Mouse (Mus musculus): Measurements from ENCODE around the gene Sh3d21. TPM values are rescaled to one million over a fixed set of nuclear protein-coding genes. Genes with fewer than 3 reads are reported as not detected.

Gene Sh3d21
- polyA plus RNA-seq, 1 experiment from 2014 or later: 1.3 TPM

DNA sequence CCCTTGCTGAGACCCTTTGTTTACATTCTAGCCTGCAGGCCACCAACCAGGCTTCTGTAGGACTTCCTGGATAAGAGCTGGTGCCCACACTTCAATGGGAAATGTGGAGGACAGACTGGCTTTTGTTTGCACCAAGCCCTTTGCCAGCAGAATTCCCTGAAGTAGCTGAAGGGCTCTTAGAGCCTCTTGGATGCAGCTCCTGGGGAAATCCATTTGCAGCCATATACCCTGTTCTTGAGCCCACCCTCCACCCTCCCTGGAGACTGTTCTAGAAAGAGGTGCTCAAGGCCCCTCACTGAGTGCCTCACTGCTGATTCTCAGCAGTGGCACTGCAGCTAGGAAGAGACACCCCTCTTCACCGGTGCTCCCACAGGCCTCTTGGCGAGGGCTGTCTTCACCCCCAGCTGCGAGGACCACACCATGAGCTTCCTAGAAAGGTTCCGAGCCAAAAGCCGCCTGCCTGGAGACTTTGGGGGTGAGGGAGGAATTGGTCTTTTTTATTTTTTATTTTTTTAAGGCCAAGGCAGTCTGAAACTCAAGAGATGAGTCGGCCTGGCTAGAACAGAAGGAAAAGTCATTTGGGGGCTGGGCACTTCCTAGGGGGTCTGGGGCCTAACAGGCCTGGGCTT lies 30.5 kb downstream of the Sh3d21 start:
- WGBS: 75% methylated on average over 6 of the region's 6 CpGs
- H3K4me3 ChIP-seq: no peak overlapping the region
- H3K9ac ChIP-seq: no peak overlapping the region
- H3K27me3 ChIP-seq (replicated peaks): no peaks in the 10 kb centered on the region
- no peak overlapping the region for H3K4me2 ChIP-seq
- H3K36me3 ChIP-seq (replicated peaks): peaks cover 40% of the 10 kb centered on the region
- no peaks in the 10 kb centered on the region for H3K9me3 ChIP-seq
- H3K27ac ChIP-seq: 0 out of 2 replicates have a peak overlapping the region, but pooled peaks have one; percentile 15
- peaks cover 15% of the 10 kb centered on the region for H3K4me1 ChIP-seq
- ATAC-seq (replicated peaks): no peak

DNA sequence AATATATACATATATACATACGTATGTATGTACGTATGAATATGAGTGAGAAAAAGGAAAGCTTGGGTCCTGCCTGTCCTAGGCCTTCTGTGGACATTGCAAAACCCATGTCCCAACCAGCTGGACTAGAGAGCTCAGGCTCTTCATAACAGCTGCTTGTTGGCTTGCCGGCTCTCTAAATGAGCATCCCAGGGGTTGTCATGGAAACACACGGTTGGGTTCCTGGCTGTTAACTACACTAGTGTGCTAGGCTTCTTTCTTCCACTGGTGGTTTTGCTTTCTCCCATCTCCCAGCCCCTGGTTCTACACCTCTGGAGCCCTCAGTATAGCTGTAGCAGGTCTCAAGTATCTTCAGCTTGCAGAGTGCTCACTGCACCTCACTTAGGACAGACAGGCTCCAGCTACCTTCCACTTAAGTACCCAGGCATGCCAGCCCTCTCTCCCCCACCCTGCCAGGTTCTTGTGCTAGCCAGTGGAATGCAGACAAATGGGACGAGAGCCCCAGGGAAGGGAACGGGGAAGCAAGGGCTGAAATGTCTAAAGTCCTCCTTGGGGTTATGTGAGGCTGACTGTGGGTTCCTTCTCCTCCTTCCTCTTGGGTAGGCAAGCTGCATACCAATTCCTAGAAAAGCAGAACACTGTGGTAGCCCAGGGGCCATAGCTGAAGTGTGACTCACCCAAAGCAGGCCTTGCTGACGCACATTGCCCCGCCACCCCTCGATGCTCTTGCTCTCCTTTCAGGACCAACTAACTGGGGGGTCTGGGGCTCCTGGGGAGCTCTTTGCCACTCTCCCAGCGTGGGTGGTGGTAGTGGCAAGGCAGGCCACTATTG lies 31.8 kb downstream of the Sh3d21 start:
- Histone ChIP-seq H3K27me3 (replicated peaks) (no peaks in the 10 kb centered on the region), H3K9ac (no peak overlapping the region), H3K4me2 (no peak overlapping the region), H3K27ac (peak overlapping the region; percentile 39; the same call in 1 of the 2 replicates), H3K4me1 (peaks cover 15% of the 10 kb centered on the region), H3K36me3 (replicated peaks) (peaks cover 30% of the 10 kb centered on the region), H3K4me3 (no peak overlapping the region), H3K9me3 (no peaks in the 10 kb centered on the region)
- 0 out of 2 replicates have a peak, but pooled peaks have one; percentile 62 for ATAC-seq (replicated peaks)
- 66% methylated on average over 10 of the region's 10 CpGs for WGBS

DNA sequence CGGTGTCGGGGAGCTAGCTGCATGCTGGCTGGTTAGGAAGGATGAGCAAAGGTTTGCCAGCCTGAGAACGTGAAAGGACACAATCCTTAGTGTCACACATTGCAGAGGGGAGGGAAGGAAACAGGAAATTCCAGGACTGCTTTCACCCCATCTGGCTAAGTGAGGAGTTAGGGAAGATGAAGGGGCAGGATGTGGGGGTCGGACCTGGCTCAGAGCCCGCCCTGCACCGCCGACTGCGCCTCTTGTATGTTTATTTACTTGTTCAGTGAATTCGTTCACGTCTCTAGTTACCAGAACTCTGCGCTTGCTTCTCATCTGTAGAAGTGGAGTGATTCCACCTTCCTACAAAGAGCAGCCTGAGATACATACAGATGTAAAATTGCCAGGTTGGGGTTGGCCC lies 32.8 kb downstream of the Sh3d21 start:
- Histone ChIP-seq H3K9me3 (no peaks in the 10 kb centered on the region), H3K4me1 (peaks cover 15% of the 10 kb centered on the region), H3K36me3 (replicated peaks) (peaks cover 33% of the 10 kb centered on the region), H3K4me3 (no peak overlapping the region), H3K27ac (0 out of 2 replicates have a peak overlapping the region, but pooled peaks have one; percentile 23), H3K4me2 (no peak overlapping the region), H3K9ac (no peak overlapping the region), H3K27me3 (replicated peaks) (no peaks in the 10 kb centered on the region)
- ATAC-seq (replicated peaks): no peak
- WGBS: 91% methylated on average over 11 of the region's 11 CpGs

DNA sequence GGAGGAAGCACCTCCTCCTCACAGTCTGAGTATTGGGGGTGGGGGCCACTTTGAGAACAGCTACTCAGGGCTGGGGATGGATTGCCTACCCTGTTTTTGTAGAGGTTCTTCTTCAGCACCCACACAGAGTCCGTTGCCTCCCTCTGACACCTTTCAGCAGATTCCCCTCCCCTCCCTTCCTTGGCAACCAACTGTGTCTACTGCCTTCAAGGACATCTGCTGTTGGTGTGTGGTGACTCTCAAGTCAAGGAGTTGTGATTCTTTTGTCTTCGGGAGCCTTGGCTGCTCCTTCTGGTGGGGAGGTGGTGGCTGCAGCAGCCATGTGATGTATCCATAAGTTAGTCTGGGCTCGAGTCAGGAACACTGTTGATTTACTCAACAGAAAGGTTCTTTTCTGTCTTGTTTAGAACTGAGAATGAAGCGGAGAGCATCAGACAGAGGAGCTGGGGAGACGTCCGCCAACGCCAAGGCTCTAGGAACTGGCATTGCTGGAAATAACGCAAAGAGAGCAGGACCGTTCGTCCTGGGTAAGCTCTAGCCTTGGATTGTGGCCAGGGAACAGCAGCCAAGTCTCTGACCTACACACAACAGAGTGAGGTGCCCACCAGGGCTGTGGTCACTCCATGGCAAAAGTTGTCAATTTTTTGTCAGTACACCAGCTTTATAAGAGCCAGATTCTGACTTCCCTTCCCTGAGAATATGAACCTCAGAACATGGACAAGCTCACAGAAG lies 39.8 kb downstream of the Sh3d21 start:
- 87% methylated on average over 10 of the region's 10 CpGs for WGBS
- no peak overlapping the region for H3K4me3 ChIP-seq
- no peak overlapping the region for H3K27ac ChIP-seq
- H3K4me1 ChIP-seq: no peaks in the 10 kb centered on the region
- H3K9me3 ChIP-seq: no peaks in the 10 kb centered on the region
- ATAC-seq (replicated peaks): no peak
- peaks cover 22% of the 10 kb centered on the region for H3K36me3 ChIP-seq (replicated peaks)
- H3K4me2 ChIP-seq: no peak overlapping the region
- no peaks in the 10 kb centered on the region for H3K27me3 ChIP-seq (replicated peaks)
- H3K9ac ChIP-seq: no peak overlapping the region

DNA sequence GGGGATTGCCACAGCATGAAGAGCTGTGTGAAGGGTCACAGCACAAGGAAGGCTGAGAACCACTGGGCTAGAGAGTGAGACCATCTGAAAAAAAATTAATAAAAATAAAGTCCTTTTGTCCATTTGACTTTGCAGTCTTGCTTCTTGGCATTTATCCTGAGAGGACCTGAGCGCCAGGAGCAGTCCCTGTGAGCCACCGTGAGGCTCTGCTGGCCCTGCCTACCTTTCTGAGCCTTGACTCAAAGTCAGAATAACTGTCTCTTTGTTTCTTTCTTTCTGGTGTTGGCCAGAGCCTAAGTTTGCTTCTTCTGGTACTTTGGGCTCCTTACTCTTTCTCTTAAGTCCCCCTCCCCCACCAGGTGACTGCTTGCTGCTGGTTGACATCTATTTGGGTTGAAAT lies 42.8 kb downstream of the Sh3d21 start:
- H3K9ac ChIP-seq: no peak overlapping the region
- no peaks in the 10 kb centered on the region for H3K9me3 ChIP-seq
- peaks cover 15% of the 10 kb centered on the region for H3K36me3 ChIP-seq (replicated peaks)
- no peaks in the 10 kb centered on the region for H3K4me1 ChIP-seq
- 96% methylated on average over 2 of the region's 2 CpGs for WGBS
- H3K27me3 ChIP-seq (replicated peaks): no peaks in the 10 kb centered on the region
- no peak overlapping the region for H3K4me2 ChIP-seq
- H3K4me3 ChIP-seq: no peak overlapping the region
- H3K27ac ChIP-seq: no peak overlapping the region
- ATAC-seq (replicated peaks): no peak

DNA sequence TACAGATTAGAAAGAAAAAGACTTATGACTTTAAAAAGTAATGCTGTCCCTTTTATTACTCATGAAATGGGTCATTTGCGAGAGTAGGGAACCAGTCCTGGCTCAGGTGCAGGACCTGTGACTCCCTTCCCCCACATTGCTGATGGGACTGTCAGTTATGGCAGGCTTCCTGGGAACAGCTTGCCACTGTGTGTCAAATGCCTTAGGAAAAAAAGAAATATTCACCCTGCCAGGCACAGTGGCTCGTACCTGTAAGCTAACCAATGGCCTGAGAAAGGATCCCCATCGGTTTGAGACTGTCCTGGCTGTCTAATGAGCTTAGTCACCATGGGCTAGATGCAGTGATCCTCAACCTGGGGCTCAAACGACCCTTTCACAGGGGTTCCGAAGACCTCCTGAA lies 43.2 kb downstream of the Sh3d21 start:
- H3K4me2 ChIP-seq: no peak overlapping the region

DNA sequence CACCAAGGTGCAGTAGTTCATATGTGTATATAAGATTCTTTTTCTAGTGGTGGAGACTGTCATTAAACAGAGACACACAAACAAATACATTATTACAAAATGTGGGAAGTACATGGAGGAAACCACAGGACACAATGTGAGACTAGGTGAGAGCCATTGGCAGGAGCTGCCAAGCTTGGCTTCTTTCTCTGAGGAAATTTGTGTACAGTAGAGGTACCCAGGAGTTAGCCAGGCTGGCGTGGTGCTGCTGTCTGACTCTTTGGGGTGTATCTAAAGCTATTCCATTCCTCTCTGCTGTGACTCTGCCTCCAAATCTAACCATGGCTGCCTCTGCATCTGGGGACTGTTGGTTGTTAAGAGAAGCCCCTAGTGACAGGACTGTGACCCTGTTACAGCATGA lies 44.2 kb downstream of the Sh3d21 start:
- no peak for ATAC-seq (replicated peaks)
- 100% methylated on average over 1 of the region's 1 CpGs for WGBS
- H3K4me2 ChIP-seq: no peak overlapping the region

More for the DNA sequence above, 43.2 kb downstream of the Sh3d21 start:
- H3K27me3 ChIP-seq (replicated peaks): no peaks in the 10 kb centered on the region
- H3K9ac ChIP-seq: no peak overlapping the region
- H3K4me3 ChIP-seq: no peak overlapping the region
- 92% methylated on average over 5 of the region's 5 CpGs for WGBS
- H3K36me3 ChIP-seq (replicated peaks): peaks cover 10% of the 10 kb centered on the region
- ATAC-seq (replicated peaks): no peak
- no peaks in the 10 kb centered on the region for H3K9me3 ChIP-seq
- H3K4me1 ChIP-seq: no peaks in the 10 kb centered on the region
- no peak overlapping the region for H3K27ac ChIP-seq

DNA sequence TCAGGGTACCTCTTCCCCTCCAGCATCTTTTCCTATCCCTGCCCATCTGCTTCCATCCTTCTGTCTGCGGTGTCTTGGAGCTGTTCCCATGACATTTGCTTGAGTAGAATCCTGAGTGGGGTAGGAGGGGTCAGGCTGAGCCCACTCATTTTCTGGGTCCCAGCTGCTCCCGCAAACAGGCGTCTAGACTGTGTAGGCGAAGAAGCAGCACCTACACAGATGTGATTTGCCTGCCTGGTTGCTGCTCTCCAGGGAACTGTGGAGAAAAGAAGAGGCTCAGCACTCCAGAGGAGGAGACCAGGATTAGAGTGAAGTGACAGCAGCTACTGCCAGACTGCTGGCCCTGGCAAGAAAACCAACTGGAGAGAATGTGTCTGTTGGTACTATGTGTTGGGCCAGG lies 44.6 kb downstream of the Sh3d21 start:
- Histone ChIP-seq H3K4me3 (no peak overlapping the region), H3K36me3 (replicated peaks) (peaks cover 3% of the 10 kb centered on the region), H3K27ac (no peak overlapping the region), H3K4me2 (no peak overlapping the region), H3K27me3 (replicated peaks) (no peaks in the 10 kb centered on the region), H3K9ac (no peak overlapping the region), H3K9me3 (no peaks in the 10 kb centered on the region), H3K4me1 (no peaks in the 10 kb centered on the region)
- ATAC-seq (replicated peaks): no peak; the same call in 1 of the 2 replicates
- WGBS: 70% methylated on average over 4 of the region's 4 CpGs

More for the DNA sequence above, 44.2 kb downstream of the Sh3d21 start:
- peaks cover 3% of the 10 kb centered on the region for H3K36me3 ChIP-seq (replicated peaks)
- no peak overlapping the region for H3K4me3 ChIP-seq
- H3K9me3 ChIP-seq: no peaks in the 10 kb centered on the region
- no peaks in the 10 kb centered on the region for H3K4me1 ChIP-seq
- H3K27me3 ChIP-seq (replicated peaks): no peaks in the 10 kb centered on the region
- H3K9ac ChIP-seq: no peak overlapping the region
- no peak overlapping the region for H3K27ac ChIP-seq

DNA sequence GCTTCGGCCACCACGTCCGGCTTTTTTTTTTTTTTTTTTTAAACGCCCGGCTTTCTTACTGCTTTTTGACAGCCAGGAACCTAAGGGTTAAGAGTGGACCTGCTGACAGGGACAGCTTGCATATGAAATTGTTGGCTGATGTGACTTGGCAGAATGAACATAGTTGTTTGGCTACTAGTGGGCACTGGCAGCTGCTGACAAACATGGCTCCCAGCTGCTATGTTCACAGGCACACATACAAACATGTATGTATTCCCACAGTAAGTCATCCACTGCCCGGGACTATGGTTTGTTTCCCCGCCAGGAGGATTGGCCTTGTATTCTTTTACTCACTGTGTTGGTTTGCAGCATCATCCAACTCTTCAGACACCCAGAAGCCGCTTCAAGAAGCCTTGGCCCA lies 46.2 kb downstream of the Sh3d21 start:
- Histone ChIP-seq H3K9me3 (no peaks in the 10 kb centered on the region), H3K9ac (no peak overlapping the region), H3K4me1 (no peaks in the 10 kb centered on the region), H3K4me3 (no peak overlapping the region), H3K27me3 (replicated peaks) (no peaks in the 10 kb centered on the region), H3K27ac (no peak overlapping the region), H3K36me3 (replicated peaks) (peaks cover 3% of the 10 kb centered on the region), H3K4me2 (no peak overlapping the region)
- no peak for ATAC-seq (replicated peaks)
- WGBS: 86% methylated on average over 8 of the region's 8 CpGs

DNA sequence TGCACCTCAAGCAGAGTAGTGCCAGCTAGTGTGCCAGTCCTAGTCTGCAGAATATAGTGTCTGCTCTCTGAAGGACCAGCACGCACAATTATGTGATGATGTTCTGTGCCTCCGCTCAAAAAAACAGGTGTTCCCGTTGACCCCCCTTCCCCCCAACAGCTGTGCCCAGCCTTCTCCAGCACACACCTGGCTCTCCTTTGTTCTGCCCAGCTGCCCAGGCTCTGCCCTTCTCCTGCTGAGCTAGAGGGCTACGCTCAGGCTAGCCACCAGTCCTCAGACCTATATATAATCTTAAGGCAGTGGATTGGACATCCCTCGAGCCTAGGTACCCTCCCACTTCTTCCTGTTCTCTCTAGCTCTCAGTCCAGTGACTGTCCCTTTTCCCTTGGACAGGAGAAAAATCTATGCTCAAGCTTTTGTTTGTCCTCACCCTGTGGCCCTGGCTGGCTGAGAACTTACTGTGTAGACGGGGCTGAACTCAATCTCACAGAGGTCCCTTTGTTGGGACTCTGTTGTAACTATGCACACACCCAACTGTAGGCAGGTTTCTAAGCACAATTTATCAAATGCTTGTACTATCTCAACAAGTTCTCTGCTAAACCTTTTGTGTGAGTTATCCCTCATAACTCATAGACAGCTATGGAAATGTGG lies 47.3 kb downstream of the Sh3d21 start:
- H3K9ac ChIP-seq: no peak overlapping the region
- 79% methylated on average over 6 of the region's 6 CpGs for WGBS

DNA sequence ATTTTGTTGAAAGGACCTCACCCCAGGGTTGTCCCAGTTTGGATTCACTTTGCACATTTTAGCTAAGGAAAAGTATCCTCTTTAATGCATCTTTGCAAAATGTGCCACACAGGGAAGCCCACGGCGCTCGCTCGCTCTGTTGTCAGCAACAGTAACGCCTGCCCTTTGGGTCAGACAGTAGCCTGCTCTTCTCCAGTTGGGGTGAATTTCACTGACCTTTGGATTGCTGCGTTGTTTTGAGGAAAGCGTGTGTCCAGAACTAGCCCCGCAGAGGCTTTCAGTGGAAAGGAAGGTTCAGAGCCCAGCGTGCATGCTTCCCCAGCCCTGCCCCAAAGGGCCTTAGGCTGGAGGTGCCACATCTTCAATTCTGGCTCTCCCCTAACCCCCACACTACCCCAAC lies 47.9 kb downstream of the Sh3d21 start:
- WGBS: 89% methylated on average over 9 of the region's 9 CpGs
- Histone ChIP-seq H3K27ac (no peak overlapping the region), H3K4me2 (no peak overlapping the region), H3K4me1 (peaks cover 14% of the 10 kb centered on the region), H3K9me3 (no peaks in the 10 kb centered on the region), H3K9ac (no peak overlapping the region), H3K27me3 (replicated peaks) (no peaks in the 10 kb centered on the region), H3K36me3 (replicated peaks) (no peaks in the 10 kb centered on the region), H3K4me3 (no peak overlapping the region)
- no peak for ATAC-seq (replicated peaks)

More for the DNA sequence above, 47.3 kb downstream of the Sh3d21 start:
- no peak for ATAC-seq (replicated peaks)
- Histone ChIP-seq H3K27me3 (replicated peaks) (no peaks in the 10 kb centered on the region), H3K4me1 (peaks cover 8% of the 10 kb centered on the region), H3K36me3 (replicated peaks) (peaks cover 3% of the 10 kb centered on the region), H3K4me2 (no peak overlapping the region), H3K4me3 (no peak overlapping the region), H3K27ac (no peak overlapping the region), H3K9me3 (no peaks in the 10 kb centered on the region)

DNA sequence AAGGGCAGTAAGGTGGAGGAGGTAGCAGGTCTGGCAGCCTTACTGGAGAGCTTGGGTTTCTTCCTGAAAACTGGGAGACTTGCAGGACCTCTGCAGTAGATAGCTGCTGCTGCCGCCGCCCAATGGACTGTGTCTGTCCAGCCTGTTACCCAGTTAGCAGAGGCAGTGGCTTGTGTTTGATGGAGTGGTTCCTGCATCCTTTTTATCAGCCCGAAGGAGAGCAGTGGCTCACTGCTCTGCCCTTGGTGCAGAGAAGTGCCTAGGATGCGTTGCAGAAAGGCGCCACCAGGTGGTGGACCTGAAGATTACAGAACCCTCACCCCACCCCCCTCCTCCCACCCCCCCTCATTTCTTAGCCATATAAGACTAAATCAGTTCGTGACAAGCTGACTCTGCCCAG lies 49.3 kb downstream of the Sh3d21 start:
- H3K36me3 ChIP-seq (replicated peaks): no peaks in the 10 kb centered on the region
- H3K27ac ChIP-seq: no peak overlapping the region
- no peak overlapping the region for H3K4me2 ChIP-seq
- H3K4me3 ChIP-seq: no peak overlapping the region
- no peak overlapping the region for H3K9ac ChIP-seq
- H3K27me3 ChIP-seq (replicated peaks): no peaks in the 10 kb centered on the region
- no peak for ATAC-seq (replicated peaks)
- no peaks in the 10 kb centered on the region for H3K9me3 ChIP-seq
- peaks cover 25% of the 10 kb centered on the region for H3K4me1 ChIP-seq
- WGBS: 19% methylated on average over 6 of the region's 6 CpGs

All from midbrain, embryonic 15.5 days (tissue).